Mouse (Mus musculus) ES-Bruce4 (cell line): ENCODE results near the gene Fhit. TPM values are rescaled to one million over a fixed set of nuclear protein-coding genes. Genes with fewer than 3 reads are reported as not detected.

Source experiments
- H3K27ac ChIP-seq: 2 replicates; pipeline ENCODE4 v1.5.1; 2012; ENCODE audit warnings: low read length, inconsistent platforms; ENCODE audit not compliant: insufficient read depth
- H3K27me3 ChIP-seq: 2 replicates; pipeline ENCODE4 v1.6.1; 2012; ENCODE audit warnings: mild to moderate bottlenecking, low read length, inconsistent platforms; ENCODE audit not compliant: control insufficient read depth, poor library complexity, insufficient read depth, severe bottlenecking
- H3K36me3 ChIP-seq: 2 replicates; pipeline ENCODE4 v1.6.1; 2012; ENCODE audit warnings: inconsistent platforms, mild to moderate bottlenecking, low read length, moderate library complexity; ENCODE audit not compliant: control insufficient read depth, poor library complexity, insufficient read depth, severe bottlenecking
- H3K4me1 ChIP-seq: one replicate; pipeline ENCODE4 v1.8.1; 2011; ENCODE audit warnings: low read length; ENCODE audit not compliant: control insufficient read depth, insufficient read depth
- H3K4me3 ChIP-seq: 2 replicates; pipeline ENCODE4 v1.5.1; 2011; ENCODE audit warnings: low read depth, mild to moderate bottlenecking, low read length
- H3K9ac ChIP-seq: 2 replicates; pipeline ENCODE4 v1.6.1; 2012; ENCODE audit warnings: low read depth, mild to moderate bottlenecking, inconsistent platforms; ENCODE audit not compliant: poor library complexity, severe bottlenecking
- H3K9me3 ChIP-seq: replicated peaks from 2 replicates; pipeline ENCODE4 v1.6.1; 2012; ENCODE audit warnings: mild to moderate bottlenecking, low read length, inconsistent platforms; ENCODE audit not compliant: control insufficient read depth, poor library complexity, insufficient read depth, severe bottlenecking
- CTCF ChIP-seq: IDR thresholded peaks from one replicate; pipeline ENCODE4 v1.8.1; 2011; ENCODE audit warnings: low read depth, low read length
- EP300 ChIP-seq: IDR thresholded peaks from 2 replicates; pipeline ENCODE4 v1.6.1; 2011; ENCODE audit warnings: low read depth, low read length; ENCODE audit not compliant: insufficient read depth
- POLR2A ChIP-seq: IDR thresholded peaks from one replicate; pipeline ENCODE4 v1.8.1; 2011; ENCODE audit warnings: low read length; ENCODE audit not compliant: insufficient read depth
- polyA plus RNA-seq: library from polyadenylated mRNA; stranded (reverse); fragments of >200 nt; gene quantifications from 2 replicates; pipeline ENCODE4 v1.2.4, GENCODE M21; 2011; ENCODE audit warnings: low read depth; ENCODE audit not compliant: missing spikeins, insufficient read depth, insufficient read length

Fhit gene
- polyA plus RNA-seq, 1 experiment: not detected

GRCm38 (mm10) chr14:10289043-10289442 is 872.8 kb downstream of the Fhit start:
- H3K36me3 ChIP-seq: no peaks in the 10 kb centered on the region
- no peaks in the 10 kb centered on the region for H3K9me3 ChIP-seq
- no peaks in the 10 kb centered on the region for H3K27me3 ChIP-seq
- H3K4me3 ChIP-seq: no peak overlapping the region
- H3K27ac ChIP-seq: no peak overlapping the region
- H3K9ac ChIP-seq: no peak overlapping the region
- H3K4me1 ChIP-seq: no peaks in the 10 kb centered on the region
- TF ChIP-seq EP300 (no peak), POLR2A (no peak), CTCF (no peak)

DNA sequence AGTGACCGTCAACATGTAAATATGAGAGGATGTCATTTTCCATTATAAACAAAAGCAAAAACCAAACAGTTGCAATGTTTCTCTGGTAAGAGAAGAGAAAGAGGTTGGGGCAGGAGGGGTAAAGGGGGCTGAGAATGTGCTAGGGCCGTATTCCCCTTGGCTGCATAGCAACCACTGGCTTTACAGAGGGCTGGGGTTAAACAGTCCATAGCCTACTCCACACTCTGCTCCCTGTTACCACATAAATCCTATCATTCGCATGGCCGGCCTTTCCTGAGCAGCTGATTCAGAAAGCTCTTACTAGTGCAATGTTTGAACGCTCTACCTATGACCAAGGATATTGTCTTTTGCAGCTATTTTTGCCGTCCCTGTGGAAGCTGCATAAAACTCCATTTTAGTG is 875.8 kb downstream of the Fhit start:
- Histone ChIP-seq H3K4me1 (no peaks in the 10 kb centered on the region), H3K27me3 (no peaks in the 10 kb centered on the region), H3K36me3 (no peaks in the 10 kb centered on the region), H3K9me3 (no peaks in the 10 kb centered on the region), H3K4me3 (no peak overlapping the region), H3K9ac (no peak overlapping the region), H3K27ac (no peak overlapping the region)
- TF ChIP-seq CTCF (no peak), EP300 (no peak), POLR2A (no peak)

DNA sequence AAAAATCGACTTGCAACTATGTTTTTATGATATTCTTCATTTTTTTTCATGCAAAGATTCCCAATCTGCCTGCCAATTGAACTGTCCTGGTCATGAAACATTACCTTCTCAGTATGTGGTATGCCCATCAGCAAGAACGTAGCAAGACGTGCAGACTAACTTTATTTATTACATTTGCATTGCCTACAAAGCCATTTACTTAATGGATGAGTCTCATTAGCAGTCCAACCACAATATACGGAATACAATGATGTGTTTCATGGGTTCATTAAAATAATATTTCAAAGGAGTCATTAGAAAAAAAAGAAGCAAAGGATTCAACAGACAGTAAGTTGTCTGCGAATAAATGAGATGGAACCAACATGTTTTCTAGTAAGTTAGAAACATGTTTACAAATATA is 933.1 kb downstream of the Fhit start:
- Histone ChIP-seq H3K9ac (no peak overlapping the region), H3K27me3 (no peaks in the 10 kb centered on the region), H3K36me3 (no peaks in the 10 kb centered on the region), H3K4me1 (no peaks in the 10 kb centered on the region), H3K27ac (no peak overlapping the region), H3K9me3 (no peaks in the 10 kb centered on the region), H3K4me3 (no peak overlapping the region)
- TF ChIP-seq EP300: no peak
- no peak for TF ChIP-seq POLR2A
- TF ChIP-seq CTCF: no peak

DNA sequence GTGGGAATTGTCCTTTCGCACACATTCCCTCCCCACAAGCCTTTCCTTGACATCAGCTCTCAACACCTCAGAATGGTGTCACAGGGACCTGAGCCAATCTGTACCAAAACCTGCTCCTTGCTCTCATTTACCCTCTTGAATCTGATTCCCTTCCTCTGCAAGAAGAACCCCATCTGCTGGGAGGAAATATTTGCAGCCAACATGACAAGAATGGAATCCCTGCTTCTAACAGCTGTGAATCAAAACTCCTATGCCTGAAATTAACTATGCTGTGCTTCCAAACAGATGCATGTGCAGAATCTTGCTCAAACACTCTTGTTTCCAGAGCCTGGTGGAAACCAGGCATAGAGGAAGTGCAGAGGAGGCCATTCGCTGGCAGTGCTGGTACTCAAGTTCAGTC is 940.0 kb downstream of the Fhit start:
- Histone ChIP-seq H3K4me3 (no peak overlapping the region), H3K9ac (no peak overlapping the region), H3K4me1 (no peaks in the 10 kb centered on the region), H3K27ac (no peak overlapping the region), H3K27me3 (no peaks in the 10 kb centered on the region), H3K36me3 (no peaks in the 10 kb centered on the region), H3K9me3 (no peaks in the 10 kb centered on the region)
- TF ChIP-seq POLR2A (no peak), CTCF (no peak), EP300 (no peak)

DNA sequence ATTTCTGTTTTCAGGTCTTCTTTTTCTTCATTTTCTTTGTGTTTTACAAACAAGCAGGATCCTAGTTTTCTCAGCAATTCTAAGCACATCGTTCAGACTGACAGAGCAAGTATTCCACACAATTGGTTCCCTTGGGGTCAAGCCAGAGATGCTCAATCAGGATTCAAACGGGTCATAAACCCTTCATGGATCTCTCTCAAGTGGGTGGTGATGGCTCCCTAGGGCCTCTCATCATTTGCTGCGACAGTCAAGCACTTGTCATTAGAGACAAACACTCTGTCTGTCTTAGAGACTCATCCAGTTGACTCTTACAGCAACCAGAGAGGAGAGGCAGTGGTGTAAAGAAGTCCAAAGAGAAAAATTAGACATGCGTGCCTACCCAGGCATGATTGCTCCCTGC is 948.6 kb downstream of the Fhit start:
- H3K27ac ChIP-seq: no peak overlapping the region
- H3K4me3 ChIP-seq: no peak overlapping the region
- no peaks in the 10 kb centered on the region for H3K9me3 ChIP-seq
- no peaks in the 10 kb centered on the region for H3K27me3 ChIP-seq
- no peaks in the 10 kb centered on the region for H3K36me3 ChIP-seq
- TF ChIP-seq POLR2A (no peak), EP300 (no peak), CTCF (no peak)
- no peaks in the 10 kb centered on the region for H3K4me1 ChIP-seq
- H3K9ac ChIP-seq: no peak overlapping the region

DNA sequence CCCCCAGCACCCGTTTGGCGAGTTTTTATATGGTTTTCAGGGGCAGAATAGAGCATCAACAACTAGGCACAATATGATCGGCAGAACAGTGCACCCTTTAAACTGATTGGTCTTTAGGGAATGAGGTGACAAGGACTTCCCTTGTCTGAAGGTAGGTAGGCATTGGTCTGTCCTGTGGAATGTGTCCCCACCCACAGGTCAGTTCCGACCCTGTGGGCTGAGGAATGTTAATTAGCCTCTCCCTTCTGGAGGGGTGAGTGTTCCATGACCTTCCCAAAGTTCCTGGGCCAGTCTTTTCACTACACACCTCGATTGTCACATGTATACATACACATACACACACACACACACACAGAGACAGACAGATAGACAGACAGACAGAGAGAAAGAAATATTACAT is 950.7 kb downstream of the Fhit start:
- Histone ChIP-seq H3K9me3 (no peaks in the 10 kb centered on the region), H3K4me1 (no peaks in the 10 kb centered on the region), H3K27me3 (no peaks in the 10 kb centered on the region), H3K36me3 (no peaks in the 10 kb centered on the region), H3K4me3 (no peak overlapping the region), H3K27ac (0 out of 2 replicates have a peak overlapping the region, but pooled peaks have one; percentile 29), H3K9ac (no peak overlapping the region)
- no peak for TF ChIP-seq CTCF
- TF ChIP-seq EP300: peak; percentile 75
